ENCODE assay signal across 8 mouse cellular contexts in the genomic region with DNA sequence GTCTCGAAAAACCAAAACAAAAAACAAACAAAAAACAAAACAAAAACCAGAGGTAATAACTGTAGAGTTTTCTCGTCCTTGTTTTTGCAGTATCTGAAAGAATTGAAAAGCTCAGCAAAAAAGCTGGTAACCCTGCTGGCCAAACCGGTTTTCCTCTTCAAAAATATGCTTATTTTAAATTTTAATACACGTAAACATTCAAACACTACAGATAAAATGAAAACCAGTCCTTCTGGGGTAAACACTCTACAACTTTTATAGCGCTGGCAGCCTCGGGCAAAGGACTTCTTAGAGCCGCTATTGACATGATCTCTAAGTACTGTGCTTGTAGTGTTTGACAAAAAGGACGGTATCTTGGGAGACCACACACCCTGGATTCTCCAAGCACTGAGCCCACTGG. TPM values are rescaled to one million over a fixed set of nuclear protein-coding genes. Genes with fewer than 3 reads are reported as not detected.
DNase-seq lines count a peak whose midpoint lies in the region; ATAC-seq and TF ChIP-seq lines count a peak whose summit lies in the region.

No protein-coding gene starts in this region.

- H3K9me3 ChIP-seq in heart, embryonic 13.5 days: no peaks in the 10 kb centered on the region
- H3K9me3 ChIP-seq in ES-Bruce4 (replicated peaks; ENCODE audit: control insufficient read depth, insufficient read depth, low read length, poor library complexity, severe bottlenecking): no peaks in the 10 kb centered on the region
- no peaks in the 10 kb centered on the region for H3K9me3 ChIP-seq in hindbrain, embryonic 12.5 days (replicated peaks)
- no peaks in the 10 kb centered on the region for H3K9me3 ChIP-seq in midbrain, embryonic 10.5 days (replicated peaks)

- peaks cover 15% of the 10 kb centered on the region for H3K36me3 ChIP-seq in heart, embryonic 13.5 days
- H3K36me3 ChIP-seq in ES-Bruce4 (ENCODE audit: control insufficient read depth, insufficient read depth, low read length, poor library complexity, severe bottlenecking): no peaks in the 10 kb centered on the region
- no peaks in the 10 kb centered on the region for H3K36me3 ChIP-seq in hindbrain, embryonic 12.5 days
- H3K36me3 ChIP-seq in midbrain, embryonic 10.5 days: no peaks in the 10 kb centered on the region

- peak overlapping the region; percentile 73 for H3K4me2 ChIP-seq in heart, embryonic 13.5 days
- peak overlapping the region; percentile 69; the same call in 1 of the 2 replicates for H3K4me2 ChIP-seq in hindbrain, embryonic 12.5 days (replicated peaks)

- peaks cover 19% of the 10 kb centered on the region for H3K4me1 ChIP-seq in heart, embryonic 13.5 days
- no peaks in the 10 kb centered on the region for H3K4me1 ChIP-seq in ES-Bruce4 (ENCODE audit: control insufficient read depth, insufficient read depth, low read length)
- peaks cover 14% of the 10 kb centered on the region for H3K4me1 ChIP-seq in hindbrain, embryonic 12.5 days
- H3K4me1 ChIP-seq in midbrain, embryonic 10.5 days: peaks cover 25% of the 10 kb centered on the region

- no peaks in the 10 kb centered on the region for H3K27me3 ChIP-seq in heart, embryonic 13.5 days (replicated peaks)
- no peaks in the 10 kb centered on the region for H3K27me3 ChIP-seq in ES-Bruce4 (ENCODE audit: control insufficient read depth, insufficient read depth, low read length, poor library complexity, severe bottlenecking)
- no peaks in the 10 kb centered on the region for H3K27me3 ChIP-seq in hindbrain, embryonic 12.5 days
- no peaks in the 10 kb centered on the region for H3K27me3 ChIP-seq in midbrain, embryonic 10.5 days (ENCODE audit: low read depth, poor library complexity, severe bottlenecking)

- H3K4me3 ChIP-seq in heart, embryonic 13.5 days: peak overlapping the region; percentile 80
- no peak overlapping the region for H3K4me3 ChIP-seq in ES-Bruce4 (ENCODE audit: low read depth, low read length)
- H3K4me3 ChIP-seq in hindbrain, embryonic 12.5 days: no peak overlapping the region
- 0 out of 2 replicates have a peak overlapping the region, but pooled peaks have one; percentile 71 for H3K4me3 ChIP-seq in midbrain, embryonic 10.5 days

- 87% methylated on average over 8 of the region's 8 CpGs for WGBS in heart, embryonic 13.5 days
- WGBS in hindbrain, embryonic 12.5 days: 90% methylated on average over 8 of the region's 8 CpGs
- 89% methylated on average over 8 of the region's 8 CpGs for WGBS in midbrain, embryonic 10.5 days

- TF ChIP-seq EP300 in ES-Bruce4 (IDR thresholded peaks at IDR 0.05; ENCODE audit: insufficient read depth, low read depth, low read length): no peak

- H3K27ac ChIP-seq in heart, embryonic 13.5 days (replicated peaks): peak overlapping the region; percentile 100
- no peak overlapping the region for H3K27ac ChIP-seq in ES-Bruce4 (ENCODE audit: insufficient read depth, low read length)
- peak overlapping the region; percentile 99 for H3K27ac ChIP-seq in hindbrain, embryonic 12.5 days
- peak overlapping the region; percentile 99; the same call in 1 of the 2 replicates for H3K27ac ChIP-seq in midbrain, embryonic 10.5 days (replicated peaks)

- no peak for TF ChIP-seq CTCF in ES-Bruce4 (IDR thresholded peaks at IDR 0.05; ENCODE audit: low read depth, low read length)

- H3K9ac ChIP-seq in heart, embryonic 13.5 days: peak overlapping the region; percentile 99; the same call in 1 of the 2 replicates
- H3K9ac ChIP-seq in ES-Bruce4 (ENCODE audit: low read depth, poor library complexity, severe bottlenecking): peak overlapping the region; percentile 89
- H3K9ac ChIP-seq in hindbrain, embryonic 12.5 days: no peak overlapping the region

- no peak for ATAC-seq in heart, embryonic 13.5 days (ENCODE audit: extremely low read depth, insufficient number of reproducible peaks, low FRiP score, low TSS enrichment)
- ATAC-seq in hindbrain, embryonic 12.5 days (ENCODE audit: low FRiP score): no peak

- DNase-seq in heart, adult 9 months (ENCODE audit: low spot score in 2 of 2): no peak
- no peak for DNase-seq in midbrain, embryonic 10.5 days (ENCODE audit: low spot score)
- DNase-seq in right cerebral cortex, postnatal 4 days: no peak
- DNase-seq in ovary, postnatal 36 days (ENCODE audit: low spot score): no peak
- no peak for DNase-seq in urinary bladder, postnatal 36 days (ENCODE audit: low spot score in 2 of 2)

- TF ChIP-seq POLR2A in ES-Bruce4 (IDR thresholded peaks at IDR 0.05; ENCODE audit: insufficient read depth, low read length): no peak

RNA-seq across cellular contexts. Expression of a gene that starts 0.6 kb away (rescaled TPM):
- polyA plus RNA-seq in heart, embryonic 13.5 days (2015; fragmentation: Nextera tagmentation; extraction: Ambion mirVana): 16.2 and 18.1 TPM in 2 replicates
- polyA plus RNA-seq in ES-Bruce4 (2011; ENCODE audit: insufficient read depth, insufficient read length, low read depth, missing spikeins): 9.3 and 10.4 TPM in 2 replicates
- polyA plus RNA-seq in hindbrain, embryonic 12.5 days (2016; fragmentation: Nextera tagmentation; extraction: Ambion mirVana): 20.3 and 21.9 TPM in 2 replicates
- 22.0 and 22.9 TPM in 2 replicates for polyA plus RNA-seq in midbrain, embryonic 10.5 days (2016; fragmentation: Nextera tagmentation; extraction: Ambion mirVana)

RNA-seq across cellular contexts. Expression of a gene that starts 43.8 kb away (rescaled TPM):
- polyA plus RNA-seq in heart, embryonic 13.5 days (2015; fragmentation: Nextera tagmentation; extraction: Ambion mirVana): 0.38 and 1.1 TPM in 2 replicates
- 0.40 and 0.94 TPM in 2 replicates for polyA plus RNA-seq in ES-Bruce4 (2011; ENCODE audit: insufficient read depth, insufficient read length, low read depth, missing spikeins)
- 7.6 and 8.0 TPM in 2 replicates for polyA plus RNA-seq in hindbrain, embryonic 12.5 days (2016; fragmentation: Nextera tagmentation; extraction: Ambion mirVana)
- polyA plus RNA-seq in midbrain, embryonic 10.5 days (2016; fragmentation: Nextera tagmentation; extraction: Ambion mirVana): 1.3 and 2.6 TPM in 2 replicates

Comparison
In these comparisons a context has a peak if more than half of its experiments do, and no peak if none do; other contexts are left out.
1. H3K4me3 ChIP-seq: peak in heart, embryonic 13.5 days (single experiment) and midbrain, embryonic 10.5 days (single experiment); none in ES-Bruce4 (single experiment) and hindbrain, embryonic 12.5 days (single experiment).